Mouse (Mus musculus) liver, embryonic 16.5 days (tissue): ENCODE data around the gene Caps2. TPM values are rescaled to one million over a fixed set of nuclear protein-coding genes. Genes with fewer than 3 reads are reported as not detected.
"Not testable (repeated sequence)": the region's sequence is repeated elsewhere in the genome, so short reads cannot be mapped to it uniquely, and the experiment has no call there.

Source experiments
- ATAC-seq: fragments of 200-750 bp; cut with Nextera tagmentation; 2 replicates; pipeline ENCODE4 v1.8.0; 2017; ENCODE audit warnings: low read depth, mild to moderate bottlenecking, moderate number of reproducible peaks, moderate library complexity
- H3K27ac ChIP-seq: fragments of 300-500 bp; sonication (generic); 2 replicates; pipeline ENCODE4 v1.5.1; 2014; ENCODE audit warnings: mild to moderate bottlenecking, low read length
- H3K27me3 ChIP-seq: fragments of 300-500 bp; sonication (generic); 2 replicates; pipeline ENCODE4 v1.6.1; 2014; ENCODE audit warnings: low read depth, low read length, mixed read lengths; ENCODE audit not compliant: control insufficient read depth, insufficient read depth
- H3K36me3 ChIP-seq: fragments of 300-500 bp; sonication (generic); 2 replicates; pipeline ENCODE4 v1.6.1; 2014; ENCODE audit warnings: mild to moderate bottlenecking; ENCODE audit not compliant: control insufficient read depth, insufficient read depth
- H3K4me1 ChIP-seq: fragments of 300-500 bp; sonication (generic); 2 replicates; pipeline ENCODE4 v1.6.1; 2014; ENCODE audit warnings: low read depth, low read length, mixed read lengths; ENCODE audit not compliant: control insufficient read depth
- H3K4me2 ChIP-seq: fragments of 300-500 bp; sonication (generic); 2 replicates; pipeline ENCODE4 v1.6.1; 2014; ENCODE audit warnings: low read depth, low read length, mixed read lengths
- H3K4me3 ChIP-seq: fragments of 300-500 bp; sonication (generic); 2 replicates; pipeline ENCODE4 v1.5.1; 2014; ENCODE audit warnings: low read depth, mild to moderate bottlenecking, low read length
- H3K9ac ChIP-seq: fragments of 300-500 bp; sonication (generic); 2 replicates; pipeline ENCODE4 v1.6.1; 2014; ENCODE audit warnings: low read depth, low read length
- H3K9me3 ChIP-seq: fragments of 300-500 bp; sonication (generic); replicated peaks from 2 replicates; pipeline ENCODE4 v1.6.1; 2016; ENCODE audit warnings: low read length; ENCODE audit not compliant: control insufficient read depth
- WGBS: fragments of 180-500 bp; shearing (Covaris S2); extraction: QIAGEN DNeasy Blood & Tissue Kit; methylation state at CpG from one replicate; pipeline ENCODE4 v1.1.7; 2014; ENCODE audit not compliant: insufficient replicate concordance; 5-methylcytosine and 5-hydroxymethylcytosine counted together
- polyA plus RNA-seq: library from polyadenylated mRNA; unstranded; fragments of >200 nt; fragmentation: Nextera tagmentation; extraction: Ambion mirVana; gene quantifications from 2 replicates; pipeline ENCODE4 v1.2.1, GENCODE M21; 2015

Caps2 gene
- not detected in 2 replicates for polyA plus RNA-seq

DNA sequence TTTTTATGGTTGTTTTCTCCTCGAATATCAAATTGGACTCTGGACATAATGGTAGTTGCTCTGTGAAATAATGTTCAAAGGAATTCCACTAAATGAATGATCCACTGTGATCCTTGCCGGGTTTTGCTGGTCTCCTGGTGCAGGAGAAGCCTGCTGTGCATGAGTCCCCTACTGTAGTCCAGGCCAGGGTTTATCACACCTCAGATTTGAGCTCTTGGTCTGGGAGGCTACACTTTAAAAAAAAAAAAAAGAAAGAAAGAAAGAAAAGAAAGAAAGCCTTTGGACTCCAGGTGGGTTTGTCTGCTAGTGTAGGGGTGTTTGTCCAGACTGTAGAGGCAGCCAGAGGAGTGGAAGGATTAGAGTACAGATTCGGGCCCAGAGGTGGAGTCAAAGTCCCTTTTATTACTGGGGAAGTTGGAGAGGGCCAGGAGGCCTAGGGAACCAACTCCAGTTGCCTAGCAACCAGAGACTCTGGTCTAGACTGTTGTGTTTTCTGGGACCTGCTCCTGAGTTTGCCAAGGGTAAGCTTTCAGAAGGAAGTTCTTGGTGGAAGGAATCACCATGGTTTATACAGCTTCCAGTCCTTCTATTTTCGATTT lies at the start of gene Caps2:
Caps2 (plus strand) TSS at position 454 of the 599 bp plus-strand sequence.
- peak; percentile 27; the same call in 1 of the 2 replicates for ATAC-seq
- Histone ChIP-seq H3K4me1 (no peaks in the 10 kb centered on the region), H3K4me3 (no peak within 1 kb of the TSS), H3K9me3 (no peaks in the 10 kb centered on the region), H3K27ac (no peak within 1 kb of the TSS), H3K4me2 (no peak within 1 kb of the TSS), H3K36me3 (no peaks in the 10 kb centered on the region), H3K27me3 (no peaks in the 10 kb centered on the region), H3K9ac (no peak within 1 kb of the TSS)
- 22% methylated on average over 4 of the region's 4 CpGs for WGBS

DNA sequence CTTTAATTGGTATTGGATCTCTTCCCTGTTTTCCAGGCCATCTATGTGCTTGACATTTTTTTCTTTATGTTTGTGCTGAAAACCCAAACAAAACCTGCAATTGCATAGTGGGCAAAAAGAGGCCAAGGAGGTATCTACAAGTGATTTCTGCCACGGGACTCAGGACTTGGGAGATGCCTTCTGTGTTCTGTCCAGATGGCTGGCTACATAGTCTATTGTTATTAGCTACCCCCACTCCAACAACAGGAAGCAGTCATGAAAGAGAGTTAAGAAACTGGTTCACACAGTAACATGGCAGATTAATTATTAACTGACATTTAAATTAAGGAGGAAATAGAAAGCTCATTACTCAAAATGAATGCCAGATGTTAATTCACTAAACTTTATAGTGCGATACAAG lies 38.3 kb upstream of the Caps2 start:
- H3K4me2 ChIP-seq, ATAC-seq, H3K9me3 ChIP-seq, H3K27ac ChIP-seq, H3K4me1 ChIP-seq, H3K36me3 ChIP-seq, H3K9ac ChIP-seq, H3K27me3 ChIP-seq, H3K4me3 ChIP-seq: not testable (repeated sequence)
- WGBS: 46% methylated on average over 2 of the region's 2 CpGs

DNA sequence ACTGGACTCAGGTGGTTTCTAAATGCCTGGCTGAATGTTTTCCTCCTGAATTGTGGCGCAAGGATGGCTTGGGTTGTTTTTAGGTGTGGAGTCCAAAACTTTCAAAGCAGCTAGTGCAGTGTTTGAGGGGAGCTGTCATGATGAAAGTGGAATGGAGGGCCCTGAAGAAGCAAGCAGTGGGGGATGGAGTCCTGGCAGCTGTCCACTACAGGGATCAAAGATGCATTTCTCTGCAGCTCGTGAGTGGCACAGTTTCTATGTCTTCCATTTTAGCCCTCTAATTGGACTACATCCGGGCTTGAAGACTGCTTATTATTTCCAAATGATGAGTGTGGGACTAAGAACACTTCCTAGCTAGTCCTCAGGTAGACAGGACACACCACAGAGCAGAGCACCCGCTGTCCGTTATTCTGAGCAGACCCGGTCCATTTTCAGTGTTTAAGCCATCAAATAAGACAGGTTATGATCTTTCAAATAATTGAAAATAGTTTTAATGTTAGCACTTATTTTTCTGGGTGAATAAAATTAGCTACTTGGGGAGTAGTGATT lies 35.7 kb upstream of the Caps2 start:
- H3K36me3 ChIP-seq, H3K27ac ChIP-seq, H3K4me1 ChIP-seq, ATAC-seq, H3K9me3 ChIP-seq, H3K4me3 ChIP-seq, H3K4me2 ChIP-seq, H3K27me3 ChIP-seq, H3K9ac ChIP-seq: not testable (repeated sequence)
- WGBS: 58% methylated on average over 6 of the region's 6 CpGs

DNA sequence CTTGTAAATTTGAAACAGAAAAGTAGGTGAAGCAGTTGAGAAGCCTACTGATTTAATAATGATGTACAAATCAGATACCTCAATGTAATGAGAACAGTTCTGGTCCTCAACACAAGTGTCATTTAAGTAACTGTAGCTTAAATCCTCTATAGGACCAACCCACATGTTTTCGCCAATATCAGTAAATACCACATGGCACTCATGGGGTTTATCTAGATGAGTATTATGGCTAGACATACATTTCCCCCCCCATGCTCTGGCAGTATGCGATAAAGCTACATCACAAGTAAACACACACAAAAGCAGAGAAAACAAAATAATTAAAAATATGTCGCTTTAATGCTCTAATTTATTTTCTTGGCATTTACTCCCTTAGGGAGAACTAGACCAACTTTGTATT lies 31.2 kb upstream of the Caps2 start:
- H3K27ac ChIP-seq: no peak overlapping the region
- no peaks in the 10 kb centered on the region for H3K27me3 ChIP-seq
- no peaks in the 10 kb centered on the region for H3K36me3 ChIP-seq
- H3K4me2 ChIP-seq: no peak overlapping the region
- WGBS: 59% methylated on average over 3 of the region's 3 CpGs
- H3K9ac ChIP-seq: no peak overlapping the region
- H3K4me3 ChIP-seq: no peak overlapping the region
- peak; percentile 73; the same call in 1 of the 2 replicates for ATAC-seq
- no peaks in the 10 kb centered on the region for H3K4me1 ChIP-seq
- H3K9me3 ChIP-seq: no peaks in the 10 kb centered on the region

DNA sequence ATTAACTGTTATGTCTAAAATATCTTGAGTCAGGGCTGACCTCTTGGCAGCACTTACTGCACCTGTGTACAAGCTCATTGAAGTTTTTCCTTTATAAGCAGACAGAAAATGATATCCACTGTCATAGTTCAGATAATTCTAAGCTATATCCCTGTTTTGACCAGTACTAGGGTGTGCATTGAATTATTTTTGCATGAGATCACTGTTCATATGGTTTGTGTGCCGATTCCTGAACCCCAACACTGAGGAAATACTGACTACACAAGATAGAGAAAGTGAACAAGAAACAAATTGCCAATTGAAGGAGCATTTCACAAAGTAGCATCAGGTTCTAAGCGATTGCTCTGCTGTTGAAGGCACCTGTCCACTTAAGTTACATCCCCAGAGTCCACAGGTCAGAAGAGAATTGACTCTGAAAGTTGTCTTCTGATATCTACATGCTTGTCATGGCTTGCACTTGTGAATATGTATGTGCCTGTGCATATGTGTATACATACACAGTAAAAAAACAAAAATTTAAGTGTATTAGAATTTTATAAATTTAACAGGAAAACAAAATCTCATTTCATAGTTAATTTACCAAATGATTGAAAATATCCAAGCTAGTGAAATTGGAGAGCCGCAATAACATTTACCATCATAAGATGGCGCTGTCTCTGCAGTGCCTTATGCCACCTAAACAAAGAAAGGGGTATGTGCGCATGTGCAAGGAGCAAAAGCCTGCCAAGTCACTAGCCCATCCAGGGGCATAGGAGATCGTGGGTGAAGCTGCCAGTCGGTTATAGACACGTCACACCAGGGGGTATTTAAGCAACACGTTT lies 25.2 kb upstream of the Caps2 start:
- 12% methylated on average over 9 of the region's 9 CpGs for WGBS
- H3K36me3 ChIP-seq: no peaks in the 10 kb centered on the region
- no peak overlapping the region for H3K27ac ChIP-seq
- no peaks in the 10 kb centered on the region for H3K27me3 ChIP-seq
- H3K9ac ChIP-seq: no peak overlapping the region
- H3K4me2 ChIP-seq: peak overlapping the region; percentile 24; the same call in 1 of the 2 replicates
- H3K4me1 ChIP-seq: no peaks in the 10 kb centered on the region
- H3K9me3 ChIP-seq: no peaks in the 10 kb centered on the region
- ATAC-seq: 0 out of 2 replicates have a peak, but pooled peaks have one; percentile 32
- no peak overlapping the region for H3K4me3 ChIP-seq

DNA sequence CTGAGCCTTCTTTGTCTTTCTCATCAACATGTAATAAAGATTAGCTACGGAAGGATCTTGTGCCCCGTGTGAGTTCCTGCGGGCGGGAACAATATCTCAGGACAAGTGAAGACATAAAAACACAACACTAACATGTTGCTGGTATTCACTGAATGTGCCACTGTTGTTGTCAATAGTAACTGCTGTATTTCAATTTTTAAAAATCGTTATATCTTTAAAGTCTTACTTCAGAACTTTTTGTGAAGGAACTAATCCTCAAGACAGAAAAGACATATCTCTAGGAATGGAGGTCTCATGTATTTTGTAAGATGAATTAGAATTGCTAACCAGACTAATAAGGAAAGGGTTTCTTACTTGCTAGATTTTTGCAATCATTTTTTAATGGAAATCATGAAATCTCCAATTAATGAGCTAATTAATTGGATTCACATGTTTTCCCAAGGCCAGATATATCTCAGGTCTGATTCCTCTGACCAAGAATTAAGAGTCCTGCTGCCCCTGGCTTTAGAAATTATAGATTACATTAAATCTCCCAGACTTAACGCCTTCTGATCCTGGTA lies 24.5 kb upstream of the Caps2 start:
- Histone ChIP-seq H3K36me3 (no peaks in the 10 kb centered on the region), H3K9ac (no peak overlapping the region), H3K9me3 (no peaks in the 10 kb centered on the region), H3K27ac (no peak overlapping the region), H3K4me3 (no peak overlapping the region), H3K4me2 (peak overlapping the region; percentile 24; the same call in 1 of the 2 replicates), H3K27me3 (no peaks in the 10 kb centered on the region), H3K4me1 (no peaks in the 10 kb centered on the region)
- ATAC-seq: no peak
- 27% methylated on average over 6 of the region's 6 CpGs for WGBS

DNA sequence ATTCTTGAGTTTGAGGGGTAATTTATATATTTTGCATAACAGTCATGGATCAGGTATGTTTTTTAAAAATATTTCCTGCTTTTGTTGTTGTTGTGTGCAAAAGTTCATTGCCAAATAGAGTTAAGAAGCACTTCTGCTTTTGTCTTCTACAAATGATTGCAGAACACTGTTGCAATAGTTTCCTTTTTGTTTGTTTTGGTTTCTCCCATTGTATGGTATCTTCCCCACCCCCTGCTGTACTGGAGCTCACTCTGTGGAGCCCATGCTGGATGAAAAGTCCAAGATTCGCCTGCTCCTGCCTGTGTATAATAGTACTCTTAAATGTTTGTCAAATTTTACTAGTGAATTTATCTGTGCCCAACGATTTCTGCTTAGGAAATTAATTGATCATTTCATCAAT lies 23.6 kb upstream of the Caps2 start:
- no peak overlapping the region for H3K9ac ChIP-seq
- ATAC-seq: 0 out of 2 replicates have a peak, but pooled peaks have one; percentile 59
- H3K27me3 ChIP-seq: no peaks in the 10 kb centered on the region
- no peaks in the 10 kb centered on the region for H3K4me1 ChIP-seq
- no peak overlapping the region for H3K4me3 ChIP-seq
- no peak overlapping the region for H3K4me2 ChIP-seq
- no peaks in the 10 kb centered on the region for H3K36me3 ChIP-seq
- H3K27ac ChIP-seq: no peak overlapping the region
- H3K9me3 ChIP-seq: no peaks in the 10 kb centered on the region
- WGBS: 24% methylated on average over 2 of the region's 2 CpGs

DNA sequence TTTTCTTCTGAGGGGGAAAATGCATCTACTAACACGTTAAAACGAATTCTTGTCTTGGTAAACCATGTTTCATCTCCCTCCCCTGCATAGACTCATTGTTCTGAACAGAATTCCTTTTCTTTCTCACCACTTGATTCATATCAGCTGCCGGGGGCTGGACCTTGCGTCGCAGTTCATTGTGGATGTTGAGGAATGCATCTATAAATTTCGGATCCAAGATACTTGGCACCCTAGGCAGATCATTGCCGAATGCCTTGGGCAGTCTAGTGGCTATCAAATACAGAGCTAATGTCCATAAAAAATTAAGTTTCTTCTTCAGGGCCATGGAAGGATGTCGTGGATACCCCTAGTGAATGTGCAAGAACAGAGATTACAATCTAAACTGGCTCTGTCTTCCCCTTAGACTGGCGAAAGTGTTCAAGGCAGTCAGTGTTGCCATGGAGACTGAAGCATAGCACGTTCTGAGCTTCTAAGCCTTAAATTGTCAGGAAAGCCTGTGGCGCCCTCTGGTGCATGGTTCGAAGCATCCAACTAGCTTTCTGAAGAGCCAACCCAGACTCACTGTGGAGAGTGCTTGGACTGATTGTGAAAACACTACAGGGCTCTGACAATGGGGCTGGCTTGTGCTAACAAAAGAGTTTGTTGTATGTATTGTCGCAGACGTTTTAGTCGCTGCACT lies 3.4 kb upstream of the Caps2 start, which contains the start of gene Glipr1l3:
Glipr1l3 (minus strand) TSS at position 446 of the 679 bp plus-strand sequence.
- H3K27me3 ChIP-seq, H3K9me3 ChIP-seq, H3K9ac ChIP-seq, H3K4me1 ChIP-seq, H3K4me2 ChIP-seq, H3K27ac ChIP-seq, H3K36me3 ChIP-seq, H3K4me3 ChIP-seq: not testable (repeated sequence)
- ATAC-seq: peak; percentile 62
- WGBS: 22% methylated on average over 15 of the region's 15 CpGs
